Mouse (Mus musculus): ENCODE measurements at regions not wholly inside any gene's neighbourhood (a gene's known extent, or its start where the extent isn't known, plus 50 kb on each side); places are given as distances from the start of the nearest gene placed in this dataset.

GRCm38 (mm10) chr5:93328059-93328458 is 61.0 kb downstream of the Ccng2 start:
- DNase-seq: peak; percentile 78

DNA sequence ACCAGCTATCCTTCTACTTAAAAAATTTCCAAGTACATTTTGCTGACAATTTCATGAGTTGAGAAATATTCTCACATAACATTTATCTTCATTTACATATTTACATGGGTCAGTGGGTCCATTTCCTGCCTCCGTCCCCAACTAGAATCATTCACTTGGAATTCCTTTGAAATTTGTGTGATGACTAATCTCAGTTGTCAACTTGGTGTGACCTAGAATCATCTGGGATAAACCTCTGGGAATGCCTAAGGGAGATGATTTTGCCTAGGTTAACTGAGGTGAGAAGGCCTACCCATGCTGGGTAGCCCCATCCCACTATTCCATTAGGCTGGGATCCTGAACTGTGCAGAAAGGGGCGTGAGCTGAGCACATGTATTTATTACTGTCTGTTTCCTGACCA is 63.8 kb downstream of the Ccng2 start:
- no peak for DNase-seq

DNA sequence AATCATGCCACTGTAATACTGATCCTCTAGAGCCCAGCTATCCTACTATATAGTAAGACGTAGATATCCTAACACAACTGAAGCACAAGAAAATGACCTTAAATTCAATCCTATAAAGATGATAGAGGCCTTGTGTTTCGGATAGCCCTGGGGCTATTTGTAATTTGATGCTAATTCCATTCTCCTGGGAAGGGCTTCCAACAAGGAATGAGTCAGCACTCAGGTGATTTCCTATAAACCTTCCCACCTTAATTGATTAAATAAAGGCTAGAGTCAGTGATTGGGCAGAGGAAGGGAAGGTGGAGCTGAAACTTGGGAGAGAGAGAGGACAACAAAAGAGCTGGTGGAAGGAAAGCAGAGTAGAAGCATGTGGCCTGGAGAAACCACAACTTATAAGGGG is 86.0 kb downstream of the Ccng2 start:
- no peak for DNase-seq
